In genomic region chr16:37687301-37687980, GRCm38 (mm10) we compare ENCODE assay signal across 10 mouse cellular contexts. TPM values are rescaled to one million over a fixed set of nuclear protein-coding genes. Genes with fewer than 3 reads are reported as not detected.
A peak's percentile ranks its signal among the peaks of the same experiment; 100 is the strongest.
DNase-seq lines count a peak whose midpoint lies in the region; ATAC-seq and TF ChIP-seq lines count a peak whose summit lies in the region.
"Had no signal": no experiment of that assay in that cellular context is flagged by ENCODE, and none has a peak within 500 bp of the region (broad histone marks: within the 10 kb centered on the region; RNA-seq: fewer than 3 reads in every experiment).

No protein-coding gene starts in this region.

- DNase-seq in heart, adult 11 months, result peak; percentile 91
- DNase-seq in heart, postnatal 25 days (ENCODE audit: low spot score), result no peak
- no peak for DNase-seq in CH12.LX (ENCODE audit: extremely low read depth)
- peak; percentile 60 for DNase-seq in brain, adult 2 months (ENCODE audit: low read depth, low spot score)
- peak; percentile 22 for DNase-seq in heart, postnatal 0 days (ENCODE audit: low spot score)
- DNase-seq in spleen, postnatal 36 days (ENCODE audit: low spot score in 2 of 2), result no peak
- DNase-seq: right cerebral cortex, postnatal 25 days had no signal

- H3K4me1 ChIP-seq in CH12.LX (ENCODE audit: control insufficient read depth in 1 of 2, insufficient read depth in 2 of 2), result peaks cover 20 to 66% of the 10 kb centered on the region in 2 experiments
- peaks cover 44% of the 10 kb centered on the region for H3K4me1 ChIP-seq in heart, postnatal 0 days (ENCODE audit: control insufficient read depth, insufficient read depth)
- peaks cover 14% of the 10 kb centered on the region; the same call in 1 of the 2 replicates for H3K4me1 ChIP-seq in intestine, embryonic 16.5 days (ENCODE audit: control insufficient read depth, insufficient read depth, low read length)
- H3K4me1 ChIP-seq in intestine, postnatal 0 days (replicated peaks; ENCODE audit: control insufficient read depth, insufficient read depth, low read length), result no peaks in the 10 kb centered on the region

- no peaks in the 10 kb centered on the region for H3K79me2 ChIP-seq in CH12.LX (replicated peaks; ENCODE audit: control insufficient read depth, extremely low read depth, insufficient read depth, poor library complexity, severe bottlenecking)

- WGBS in heart, postnatal 0 days, result 56% methylated on average over 14 of the region's 14 CpGs
- WGBS in intestine, embryonic 16.5 days, result 71% methylated on average over 14 of the region's 14 CpGs
- WGBS in intestine, postnatal 0 days, result 69% methylated on average over 14 of the region's 14 CpGs

- H3K27me3 ChIP-seq in CH12.LX (replicated peaks), result no peaks in the 10 kb centered on the region
- no peaks in the 10 kb centered on the region for H3K27me3 ChIP-seq in heart, postnatal 0 days (ENCODE audit: control insufficient read depth, insufficient read depth, low read length)
- no peaks in the 10 kb centered on the region for H3K27me3 ChIP-seq in intestine, embryonic 16.5 days (replicated peaks; ENCODE audit: control insufficient read depth, insufficient read depth, low read length)
- no peaks in the 10 kb centered on the region for H3K27me3 ChIP-seq in intestine, postnatal 0 days (replicated peaks; ENCODE audit: control insufficient read depth, insufficient read depth, low read length)
- H3K27me3 ChIP-seq: Patski had no signal

- no peak for ATAC-seq in heart, postnatal 0 days (ENCODE audit: insufficient read depth, low read depth)
- no peak for ATAC-seq in intestine, embryonic 16.5 days
- ATAC-seq in intestine, postnatal 0 days, result no peak
- ATAC-seq: Patski had no signal

- dilution Hi-C loops in CH12.LX (cut with MboI; ENCODE audit: extremely low pct_ligation_motif_present, extremely low pct_unique_long_range_greater_than_20kb, low sequenced_read_pairs), result no loop called here

- TF ChIP-seq EP300 in CH12.LX (IDR thresholded peaks at IDR 0.05; ENCODE audit: low read length), result no peak
- no peak for TF ChIP-seq EP300 in heart, postnatal 0 days (IDR thresholded peaks at IDR 0.05; ENCODE audit: low read depth)

- H3K27ac ChIP-seq in CH12.LX (ENCODE audit: insufficient read depth, low read depth), result 0 out of 2 replicates have a peak overlapping the region, but pooled peaks have one; percentile 7
- peak overlapping the region; percentile 54 for H3K27ac ChIP-seq in heart, postnatal 0 days (ENCODE audit: low read depth)
- H3K27ac ChIP-seq in intestine, embryonic 16.5 days (ENCODE audit: low read length), result no peak overlapping the region; the same call in 1 of the 2 replicates
- H3K27ac ChIP-seq in intestine, postnatal 0 days (ENCODE audit: low read depth, low read length), result no peak overlapping the region; the same call in 1 of the 2 replicates

- in situ Hi-C loops in CH12.LX (cut with MboI; ENCODE audit: low pct_ligation_motif_present, low pct_unique_long_range_greater_than_20kb, low sequenced_read_pairs), result loop anchor here (5.0 to 25.0 kb wide), 4 partner anchors 125 to 575 kb away; partner anchors contain the start of genes Gtf2e1 and Rabl3

- H3K9ac ChIP-seq in CH12.LX (ENCODE audit: insufficient read depth, low read depth), result no peak overlapping the region
- no peak overlapping the region for H3K9ac ChIP-seq in heart, postnatal 0 days (replicated peaks; ENCODE audit: low read depth, low read length)
- H3K9ac ChIP-seq in intestine, embryonic 16.5 days (ENCODE audit: low read depth, low read length), result no peak overlapping the region; the same call in 1 of the 2 replicates
- no peak overlapping the region for H3K9ac ChIP-seq in intestine, postnatal 0 days (ENCODE audit: low read depth, low read length)

- TF ChIP-seq RAD21 in CH12.LX (IDR thresholded peaks at IDR 0.05; ENCODE audit: low read depth, low read length), result no peak

- no peak for TF ChIP-seq POLR2A in CH12.LX (IDR thresholded peaks at IDR 0.05; ENCODE audit: low read depth, low read length)

- no peaks in the 10 kb centered on the region for H3K36me3 ChIP-seq in CH12.LX (replicated peaks in 1 of 2; ENCODE audit: control insufficient read depth in 1 of 2, insufficient read depth in 1 of 2, low read length in 1 of 2)
- H3K36me3 ChIP-seq in heart, postnatal 0 days (replicated peaks; ENCODE audit: control insufficient read depth, insufficient read depth, low read length), result no peaks in the 10 kb centered on the region
- no peaks in the 10 kb centered on the region for H3K36me3 ChIP-seq in intestine, embryonic 16.5 days (ENCODE audit: control insufficient read depth, insufficient read depth, low read length)
- no peaks in the 10 kb centered on the region for H3K36me3 ChIP-seq in intestine, postnatal 0 days (ENCODE audit: control insufficient read depth, insufficient read depth)

- no peaks in the 10 kb centered on the region for H3K9me3 ChIP-seq in CH12.LX (replicated peaks; ENCODE audit: low read length)
- no peaks in the 10 kb centered on the region for H3K9me3 ChIP-seq in heart, postnatal 0 days (replicated peaks; ENCODE audit: control insufficient read depth, low read length)
- H3K9me3 ChIP-seq in intestine, embryonic 16.5 days (ENCODE audit: control insufficient read depth, low read length), result no peaks in the 10 kb centered on the region
- no peaks in the 10 kb centered on the region for H3K9me3 ChIP-seq in intestine, postnatal 0 days (ENCODE audit: control insufficient read depth)

- TF ChIP-seq CTCF in CH12.LX (conservative IDR thresholded peaks at IDR 0.05 in 1 of 2, IDR thresholded peaks at IDR 0.05 in 1 of 2; ENCODE audit: low read depth in 2 of 2, low read length in 2 of 2), result no peak
- no peak for TF ChIP-seq CTCF in heart, postnatal 0 days (IDR thresholded peaks at IDR 0.05; ENCODE audit: low read depth)
- no peak for TF ChIP-seq CTCF in intestine, postnatal 0 days (IDR thresholded peaks at IDR 0.05; ENCODE audit: low read depth)

- intact Hi-C loops in heart, postnatal 25 days (cut with DNase I), result loop anchor here (2.0 to 5.0 kb wide), 3 partner anchors 65 to 510 kb away; no protein-coding TSS in a partner anchor

- H3K4me3 ChIP-seq in CH12.LX (replicated peaks in 1 of 3; ENCODE audit: low read depth in 2 of 3, low read length in 2 of 3, poor library complexity in 1 of 3), result no peak overlapping the region
- no peak overlapping the region for H3K4me3 ChIP-seq in heart, postnatal 0 days (ENCODE audit: low read depth, low read length)
- no peak overlapping the region for H3K4me3 ChIP-seq in intestine, embryonic 16.5 days (ENCODE audit: low read length)
- no peak overlapping the region for H3K4me3 ChIP-seq in intestine, postnatal 0 days (ENCODE audit: low read depth, low read length)

- H3K4me2 ChIP-seq in CH12.LX (ENCODE audit: insufficient read depth, low read depth, poor library complexity, severe bottlenecking), result 0 out of 2 replicates have a peak overlapping the region, but pooled peaks have one; percentile 3
- H3K4me2 ChIP-seq in heart, postnatal 0 days (ENCODE audit: low read depth, low read length), result 0 out of 2 replicates have a peak overlapping the region, but pooled peaks have one; percentile 7
- H3K4me2 ChIP-seq in intestine, embryonic 16.5 days (ENCODE audit: low read depth, low read length), result no peak overlapping the region
- no peak overlapping the region for H3K4me2 ChIP-seq in intestine, postnatal 0 days (replicated peaks; ENCODE audit: low read depth)

TF ChIP-seq in CH12.LX, 34 proteins besides CTCF, POLR2A, EP300 and RAD21 (continues in another document):
- TF ChIP-seq HCFC1 (IDR thresholded peaks at IDR 0.05; ENCODE audit: low read depth, low read length), result no peak; the same call in 1 of the 2 replicates
- TF ChIP-seq MAFK (IDR thresholded peaks at IDR 0.05; ENCODE audit: insufficient replicate concordance, low read length), result no peak
- TF ChIP-seq POLR2AphosphoS2 (IDR thresholded peaks at IDR 0.05; ENCODE audit: low read depth, low read length), result no peak
- TF ChIP-seq RCOR1 (conservative IDR thresholded peaks at IDR 0.05; ENCODE audit: low read depth, low read length), result no peak
- no peak for TF ChIP-seq GABPA (IDR thresholded peaks at IDR 0.05; ENCODE audit: insufficient replicate concordance, low read depth, low read length)
- peak; percentile 58 for TF ChIP-seq BHLHE40 (IDR thresholded peaks at IDR 0.05; ENCODE audit: low read depth, low read length)
- TF ChIP-seq CHD2 (IDR thresholded peaks at IDR 0.05; ENCODE audit: low read length), result no peak
- no peak for TF ChIP-seq NELFE (IDR thresholded peaks at IDR 0.05; ENCODE audit: low read depth, low read length)
- TF ChIP-seq TCF12 (IDR thresholded peaks at IDR 0.05; ENCODE audit: low read depth, low read length), result no peak
- no peak for TF ChIP-seq MAZ (IDR thresholded peaks at IDR 0.05; ENCODE audit: low read depth, low read length)
- TF ChIP-seq MYC (IDR thresholded peaks at IDR 0.05; ENCODE audit: low read depth, low read length), result no peak
- no peak for TF ChIP-seq JUND (conservative IDR thresholded peaks at IDR 0.05; ENCODE audit: low read depth, low read length)
- TF ChIP-seq KAT2A (IDR thresholded peaks at IDR 0.05; ENCODE audit: insufficient replicate concordance, low read length), result no peak
- TF ChIP-seq ETS1 (conservative IDR thresholded peaks at IDR 0.05; ENCODE audit: low read depth, low read length), result 0 out of 2 replicates have a peak, but pooled peaks have one; percentile 16
- TF ChIP-seq MXI1 (IDR thresholded peaks at IDR 0.05; ENCODE audit: low read depth, low read length), result no peak
- no peak for TF ChIP-seq ZC3H11A (IDR thresholded peaks at IDR 0.05; ENCODE audit: low read depth, low read length)
- TF ChIP-seq ELF1 (IDR thresholded peaks at IDR 0.05; ENCODE audit: low read depth, low read length), result peak; percentile 47; the same call in 1 of the 2 replicates
- TF ChIP-seq TBP (conservative IDR thresholded peaks at IDR 0.05; ENCODE audit: low read depth, low read length), result no peak
- TF ChIP-seq ZNF384 (IDR thresholded peaks at IDR 0.05; ENCODE audit: low read depth, low read length), result no peak
- no peak for TF ChIP-seq SIN3A (IDR thresholded peaks at IDR 0.05; ENCODE audit: low read length)
- TF ChIP-seq UBTF (IDR thresholded peaks at IDR 0.05; ENCODE audit: low read depth, low read length), result no peak
- TF ChIP-seq ZKSCAN1 (IDR thresholded peaks at IDR 0.05; ENCODE audit: borderline replicate concordance, low read depth, low read length), result no peak
- no peak for TF ChIP-seq E2F4 (IDR thresholded peaks at IDR 0.05; ENCODE audit: insufficient replicate concordance, low read depth, low read length)

RNA-seq across cellular contexts. Expression of gene Ndufb4, which starts 33.2 kb away (rescaled TPM):
- total RNA-seq in heart, postnatal 25 days (2021), result 100 to 1,000 TPM; 168 to 170 TPM
- total RNA-seq in CH12.LX (2012; rRNA removed), result 70.7 and 72.3 TPM in 2 replicates
- total RNA-seq in CH12.LX (2014; rRNA removed), result 97.4 and 102 TPM in 2 replicates
- polyA plus RNA-seq in CH12.LX (2012; ENCODE audit: insufficient read length, low read depth), result 51.8 and 54.2 TPM in 2 replicates
- 98.7 and 107 TPM in 2 replicates for total RNA-seq in heart, postnatal 0 days (2014; rRNA removed; ENCODE audit: low replicate concordance)
- 242 and 274 TPM in 2 replicates for polyA plus RNA-seq in heart, postnatal 0 days (2015; fragmentation: Nextera tagmentation; extraction: Ambion mirVana)
- 58.1 and 60.9 TPM in 2 replicates for polyA plus RNA-seq in intestine, embryonic 16.5 days (2015; fragmentation: Nextera tagmentation; extraction: Ambion mirVana)
- polyA plus RNA-seq in intestine, postnatal 0 days (2015; fragmentation: Nextera tagmentation; extraction: Ambion mirVana), result 117 and 120 TPM in 2 replicates

Comparison
In these comparisons a context has a peak if more than half of its experiments do, and no peak if none do; other contexts are left out.
1. DNase-seq: peak in heart, adult 11 months (single experiment), brain, adult 2 months (single experiment) and heart, postnatal 0 days (single experiment); none in heart, postnatal 25 days (single experiment), CH12.LX (single experiment) and spleen, postnatal 36 days (0 of 2).
2. H3K27ac ChIP-seq: peak in CH12.LX (single experiment) and heart, postnatal 0 days (single experiment); none in intestine, embryonic 16.5 days (single experiment) and intestine, postnatal 0 days (single experiment).
3. H3K4me2 ChIP-seq: peak in CH12.LX (single experiment) and heart, postnatal 0 days (single experiment); none in intestine, embryonic 16.5 days (single experiment) and intestine, postnatal 0 days (single experiment).